Mouse (Mus musculus) embryonic facial prominence, embryonic 10.5 days (tissue): Measurements from ENCODE around the gene Ccdc107. TPM values are rescaled to one million over a fixed set of nuclear protein-coding genes. Genes with fewer than 3 reads are reported as not detected.
A peak's percentile ranks its signal among the peaks of the same experiment; 100 is the strongest.

Source experiments
- DNase-seq: peaks from one replicate; pipeline ENCODE4 v3.0.0-alpha.2; 2017; ENCODE audit warnings: low spot score
- H3K27ac ChIP-seq: fragments of 300-500 bp; sonication (generic); replicated peaks from 2 replicates; pipeline ENCODE4 v1.5.1; 2016; ENCODE audit warnings: mild to moderate bottlenecking
- H3K27me3 ChIP-seq: fragments of 300-500 bp; sonication (generic); replicated peaks from 2 replicates; pipeline ENCODE4 v1.6.1; 2016; ENCODE audit warnings: low read depth, mild to moderate bottlenecking; ENCODE audit not compliant: poor library complexity, severe bottlenecking
- H3K36me3 ChIP-seq: fragments of 300-500 bp; sonication (generic); replicated peaks from 2 replicates; pipeline ENCODE4 v1.6.1; 2016; ENCODE audit warnings: mild to moderate bottlenecking, moderate library complexity
- H3K4me1 ChIP-seq: fragments of 300-500 bp; sonication (generic); 2 replicates; pipeline ENCODE4 v1.6.1; 2016
- H3K4me3 ChIP-seq: fragments of 300-500 bp; sonication (generic); 2 replicates; pipeline ENCODE4 v1.5.1; 2016; ENCODE audit warnings: mild to moderate bottlenecking, moderate library complexity
- H3K9me3 ChIP-seq: fragments of 300-500 bp; sonication (generic); 2 replicates; pipeline ENCODE4 v1.6.1; 2016; ENCODE audit warnings: mild to moderate bottlenecking
- WGBS: fragments of 180-500 bp; shearing (Covaris S2); methylation state at CpG from one replicate; pipeline ENCODE4 v1.1.7; 2016; 5-methylcytosine and 5-hydroxymethylcytosine counted together
- polyA plus RNA-seq: library from polyadenylated mRNA; unstranded; fragments of >200 nt; fragmentation: Nextera tagmentation; extraction: Ambion mirVana; gene quantifications from 2 replicates; pipeline ENCODE4 v1.2.1, GENCODE M21; 2016

Gene Ccdc107
- polyA plus RNA-seq, 1 experiment from 2014 or later: 45.2 TPM

GRCm38 (mm10) chr4:43492101-43492820 lies 439 bp upstream of the Ccdc107 start:
- DNase-seq: no peak
- H3K27ac ChIP-seq: peak overlapping the region; percentile 86; the same call in 1 of the 2 replicates
- WGBS: 49% methylated on average over 12 of the region's 12 CpGs

GRCm38 (mm10) chr4:43493186-43493845 lies 616 bp downstream of the Ccdc107 start:
- peaks cover 38% of the 10 kb centered on the region for H3K4me1 ChIP-seq
- peaks cover 2% of the 10 kb centered on the region; the same call in 1 of the 2 replicates for H3K27me3 ChIP-seq
- peak; percentile 97 for DNase-seq
- H3K27ac ChIP-seq: peak overlapping the region; percentile 86
- WGBS: under 1% methylated on average over 47 of the region's 47 CpGs
- no peaks in the 10 kb centered on the region for H3K9me3 ChIP-seq
- peak overlapping the region; percentile 67 for H3K4me3 ChIP-seq
- H3K36me3 ChIP-seq: peaks cover 30% of the 10 kb centered on the region

More at GRCm38 (mm10) chr4:43492101-43492820, 439 bp upstream of the Ccdc107 start:
- peak overlapping the region; percentile 67 for H3K4me3 ChIP-seq
- H3K9me3 ChIP-seq: no peaks in the 10 kb centered on the region
- peaks cover 27% of the 10 kb centered on the region for H3K4me1 ChIP-seq
- H3K36me3 ChIP-seq: peaks cover 23% of the 10 kb centered on the region
- H3K27me3 ChIP-seq: no peaks in the 10 kb centered on the region

- no peak for DNase-seq
- Histone ChIP-seq H3K9me3 (no peaks in the 10 kb centered on the region), H3K36me3 (peaks cover 30% of the 10 kb centered on the region), H3K27ac (peak overlapping the region; percentile 86), H3K27me3 (peaks cover 7% of the 10 kb centered on the region; the same call in 1 of the 2 replicates), H3K4me1 (peaks cover 43% of the 10 kb centered on the region), H3K4me3 (peak overlapping the region; percentile 67)
- WGBS: 5% methylated on average over 9 of the region's 9 CpGs
These were observed 1.1 kb downstream of the Ccdc107 start for GRCm38 (mm10) chr4:43493846-43494240.

- peaks cover 53% of the 10 kb centered on the region for H3K4me1 ChIP-seq
These were observed 3.9 kb downstream of the Ccdc107 start for GRCm38 (mm10) chr4:43496587-43496986.

GRCm38 (mm10) chr4:43497405-43497804 lies 4.7 kb downstream of the Ccdc107 start:
- DNase-seq: no peak
- Histone ChIP-seq H3K4me1 (peaks cover 53% of the 10 kb centered on the region), H3K27me3 (peaks cover 33% of the 10 kb centered on the region), H3K27ac (no peak overlapping the region), H3K9me3 (no peaks in the 10 kb centered on the region), H3K4me3 (peak overlapping the region; percentile 77; the same call in 1 of the 2 replicates), H3K36me3 (peaks cover 30% of the 10 kb centered on the region)
- 93% methylated on average over 8 of the region's 8 CpGs for WGBS

More at GRCm38 (mm10) chr4:43496587-43496986, 3.9 kb downstream of the Ccdc107 start:
- Histone ChIP-seq H3K36me3 (peaks cover 30% of the 10 kb centered on the region), H3K27ac (no peak overlapping the region), H3K9me3 (no peaks in the 10 kb centered on the region), H3K27me3 (peaks cover 28% of the 10 kb centered on the region), H3K4me3 (no peak overlapping the region)
- WGBS: 57% methylated on average over 6 of the region's 6 CpGs
- DNase-seq: no peak

- H3K27me3 ChIP-seq: peaks cover 36% of the 10 kb centered on the region
- H3K4me3 ChIP-seq: peak overlapping the region; percentile 77
- peaks cover 53% of the 10 kb centered on the region for H3K4me1 ChIP-seq
- no peak for DNase-seq
- peaks cover 30% of the 10 kb centered on the region for H3K36me3 ChIP-seq
- no peaks in the 10 kb centered on the region for H3K9me3 ChIP-seq
- WGBS: 81% methylated on average over 4 of the region's 4 CpGs
- 0 out of 2 replicates have a peak overlapping the region, but pooled peaks have one; percentile 8 for H3K27ac ChIP-seq
These were observed 5.2 kb downstream of the Ccdc107 start for GRCm38 (mm10) chr4:43497946-43498345.

GRCm38 (mm10) chr4:43498983-43499382 lies 6.3 kb downstream of the Ccdc107 start:
- no peaks in the 10 kb centered on the region for H3K9me3 ChIP-seq
- H3K4me1 ChIP-seq: peaks cover 50% of the 10 kb centered on the region
- H3K4me3 ChIP-seq: peak overlapping the region; percentile 77
- 13% methylated on average over 8 of the region's 8 CpGs for WGBS
- peaks cover 30% of the 10 kb centered on the region for H3K36me3 ChIP-seq
- peaks cover 44% of the 10 kb centered on the region for H3K27me3 ChIP-seq
- peak overlapping the region; percentile 91 for H3K27ac ChIP-seq
- peak; percentile 68 for DNase-seq

- H3K36me3 ChIP-seq: peaks cover 30% of the 10 kb centered on the region
- WGBS: 8% methylated on average over 50 of the region's 50 CpGs
- peak within 1 kb of the TSS; percentile 91 for H3K27ac ChIP-seq
- H3K27me3 ChIP-seq: peaks cover 44% of the 10 kb centered on the region
- H3K4me3 ChIP-seq: peak within 1 kb of the TSS; percentile 77
- no peaks in the 10 kb centered on the region for H3K9me3 ChIP-seq
- peak; percentile 92 for DNase-seq
- H3K4me1 ChIP-seq: peaks cover 43% of the 10 kb centered on the region
These were observed 7.0 kb downstream of the Ccdc107 start, which contains the start of gene Arhgef39 for GRCm38 (mm10) chr4:43499407-43500333. Gene Arhgef39 (minus strand): TSS chr4:43499695.

GRCm38 (mm10) chr4:43503041-43503440 lies 10.3 kb downstream of the Ccdc107 start:
- Histone ChIP-seq H3K9me3 (no peaks in the 10 kb centered on the region), H3K27ac (no peak overlapping the region), H3K4me3 (no peak overlapping the region), H3K4me1 (peaks cover 32% of the 10 kb centered on the region), H3K27me3 (peaks cover 71% of the 10 kb centered on the region), H3K36me3 (no peaks in the 10 kb centered on the region)
- WGBS: 77% methylated on average over 2 of the region's 2 CpGs
- DNase-seq: no peak

- WGBS: 83% methylated on average over 6 of the region's 6 CpGs
- H3K27me3 ChIP-seq: peaks cover 72% of the 10 kb centered on the region
These were observed 10.8 kb downstream of the Ccdc107 start for GRCm38 (mm10) chr4:43503506-43503905.

GRCm38 (mm10) chr4:43504269-43504668 lies 11.6 kb downstream of the Ccdc107 start:
- no peaks in the 10 kb centered on the region for H3K36me3 ChIP-seq
- peaks cover 33% of the 10 kb centered on the region for H3K4me1 ChIP-seq
- no peaks in the 10 kb centered on the region for H3K9me3 ChIP-seq
- no peak overlapping the region for H3K4me3 ChIP-seq
- DNase-seq: no peak
- H3K27ac ChIP-seq: no peak overlapping the region
- peaks cover 76% of the 10 kb centered on the region for H3K27me3 ChIP-seq
- 83% methylated on average over 4 of the region's 4 CpGs for WGBS

More at GRCm38 (mm10) chr4:43503506-43503905, 10.8 kb downstream of the Ccdc107 start:
- no peaks in the 10 kb centered on the region for H3K36me3 ChIP-seq
- H3K27ac ChIP-seq: no peak overlapping the region
- no peaks in the 10 kb centered on the region for H3K9me3 ChIP-seq
- DNase-seq: no peak
- H3K4me1 ChIP-seq: peaks cover 32% of the 10 kb centered on the region
- no peak overlapping the region for H3K4me3 ChIP-seq

- no peak overlapping the region for H3K27ac ChIP-seq
- no peaks in the 10 kb centered on the region for H3K9me3 ChIP-seq
- H3K27me3 ChIP-seq: peaks cover 69% of the 10 kb centered on the region
- WGBS: 85% methylated on average over 8 of the region's 8 CpGs
- no peak overlapping the region for H3K4me3 ChIP-seq
- H3K4me1 ChIP-seq: peaks cover 30% of the 10 kb centered on the region
- no peaks in the 10 kb centered on the region for H3K36me3 ChIP-seq
- no peak for DNase-seq
These were observed 13.4 kb downstream of the Ccdc107 start for GRCm38 (mm10) chr4:43506074-43506473.
